Mouse (Mus musculus) midbrain, postnatal 0 days (tissue): ENCODE measurements around the gene Ube2q2. TPM values are rescaled to one million over a fixed set of nuclear protein-coding genes. Genes with fewer than 3 reads are reported as not detected.
"Not testable (repeated sequence)": the region's sequence is repeated elsewhere in the genome, so short reads cannot be mapped to it uniquely, and the experiment has no call there.

Source experiments
- ATAC-seq: fragments of 200-750 bp; cut with Nextera tagmentation; 2 replicates; pipeline ENCODE4 v1.8.0; 2017; ENCODE audit warnings: moderate number of reproducible peaks, mild to moderate bottlenecking, moderate TSS enrichment, moderate library complexity; ENCODE audit not compliant: low FRiP score
- DNase-seq: peaks from one replicate; pipeline ENCODE4 v3.0.0-alpha.2; 2015; ENCODE audit warnings: low spot score
- H3K27ac ChIP-seq: fragments of 300-500 bp; sonication (generic); 2 replicates; pipeline ENCODE4 v1.5.1; 2014; ENCODE audit warnings: low read depth, mild to moderate bottlenecking, low read length, mixed read lengths
- H3K27me3 ChIP-seq: fragments of 300-500 bp; sonication (generic); 2 replicates; pipeline ENCODE4 v1.6.1; 2014; ENCODE audit warnings: low read length, control low read depth, mixed read lengths; ENCODE audit not compliant: insufficient read depth
- H3K36me3 ChIP-seq: fragments of 300-500 bp; sonication (generic); 2 replicates; pipeline ENCODE4 v1.6.1; 2014; ENCODE audit warnings: low read length, control low read depth, mixed read lengths; ENCODE audit not compliant: insufficient read depth
- H3K4me1 ChIP-seq: fragments of 300-500 bp; sonication (generic); 2 replicates; pipeline ENCODE4 v1.6.1; 2014; ENCODE audit warnings: mild to moderate bottlenecking, control low read depth, antibody characterized with exemption, low read length, mixed read lengths; ENCODE audit not compliant: insufficient read depth
- H3K4me2 ChIP-seq: fragments of 300-500 bp; sonication (generic); 2 replicates; pipeline ENCODE4 v1.6.1; 2014; ENCODE audit warnings: low read depth, mild to moderate bottlenecking, low read length, mixed read lengths; ENCODE audit not compliant: poor library complexity, severe bottlenecking
- H3K4me3 ChIP-seq: fragments of 300-500 bp; sonication (generic); 2 replicates; pipeline ENCODE4 v1.5.1; 2014; ENCODE audit warnings: low read depth, mild to moderate bottlenecking, low read length, moderate library complexity
- H3K9ac ChIP-seq: fragments of 300-500 bp; sonication (generic); replicated peaks from 2 replicates; pipeline ENCODE4 v1.6.1; 2014; ENCODE audit warnings: mild to moderate bottlenecking, low read length, moderate library complexity, mixed read lengths; ENCODE audit not compliant: poor library complexity, severe bottlenecking
- H3K9me3 ChIP-seq: fragments of 300-500 bp; sonication (generic); 2 replicates; pipeline ENCODE4 v1.6.1; 2016; ENCODE audit warnings: low read length, control low read depth
- CTCF ChIP-seq: IDR thresholded peaks from 2 replicates; pipeline ENCODE4 v1.5.1; 2016; ENCODE audit warnings: antibody characterized with exemption, mild to moderate bottlenecking
- WGBS: fragments of 180-500 bp; shearing (Covaris S2); extraction: QIAGEN DNeasy Blood & Tissue Kit; methylation state at CpG from one replicate; pipeline ENCODE4 v1.1.7; 2014; 5-methylcytosine and 5-hydroxymethylcytosine counted together
- polyA plus RNA-seq: library from polyadenylated mRNA; unstranded; fragments of >200 nt; fragmentation: Nextera tagmentation; extraction: Ambion mirVana; gene quantifications from 2 replicates; pipeline ENCODE4 v1.2.1, GENCODE M21; 2015
- total RNA-seq: library from RNA; depleted of rRNA; stranded (reverse); fragments of >200 nt; gene quantifications from 2 replicates; pipeline ENCODE4 v1.2.3, GENCODE M21; 2014; rRNA removed

The Ube2q2 gene
- 28.1 and 36.3 TPM in 2 replicates for total RNA-seq
- 33.5 and 34.5 TPM in 2 replicates for polyA plus RNA-seq

- WGBS, result 2% methylated on average over 56 of the region's 81 CpGs
- Histone ChIP-seq H3K27ac (peak within 1 kb of the TSS; percentile 78), H3K27me3 (no peaks in the 10 kb centered on the region), H3K36me3 (no peaks in the 10 kb centered on the region), H3K4me2 (peak within 1 kb of the TSS; percentile 96), H3K9me3 (no peaks in the 10 kb centered on the region), H3K4me3 (peak within 1 kb of the TSS; percentile 95), H3K9ac (peak within 1 kb of the TSS; percentile 88), H3K4me1 (peaks cover 5% of the 10 kb centered on the region)
- DNase-seq, result peak; percentile 84
- no peak; the same call in 1 of the 2 replicates for TF ChIP-seq CTCF
- peak; percentile 85 for ATAC-seq
Observed at GRCm38 (mm10) chr9:55148854-55149498, at the start of gene Ube2q2. Gene Ube2q2, plus strand, starts transcription at chr9:55148854.

- Histone ChIP-seq H3K4me1 (no peaks in the 10 kb centered on the region), H3K9me3 (no peaks in the 10 kb centered on the region), H3K27ac (no peak overlapping the region), H3K9ac (no peak overlapping the region), H3K36me3 (no peaks in the 10 kb centered on the region), H3K27me3 (no peaks in the 10 kb centered on the region), H3K4me2 (no peak overlapping the region), H3K4me3 (no peak overlapping the region)
- TF ChIP-seq CTCF, result no peak
- DNase-seq (no peak), ATAC-seq (no peak)
- WGBS, result 51% methylated on average over 3 of the region's 3 CpGs
Observed at GRCm38 (mm10) chr9:55101117-55101516, 47.5 kb upstream of the Ube2q2 start.

GRCm38 (mm10) chr9:55102186-55102835, 46.3 kb upstream of the Ube2q2 start:
- Histone ChIP-seq H3K4me3 (no peak overlapping the region), H3K27me3 (no peaks in the 10 kb centered on the region), H3K9ac (no peak overlapping the region), H3K27ac (no peak overlapping the region), H3K9me3 (no peaks in the 10 kb centered on the region), H3K4me1 (no peaks in the 10 kb centered on the region), H3K4me2 (no peak overlapping the region), H3K36me3 (no peaks in the 10 kb centered on the region)
- ATAC-seq, result no peak
- DNase-seq, result no peak
- 92% methylated on average over 8 of the region's 8 CpGs for WGBS
- TF ChIP-seq CTCF, result no peak

DNA sequence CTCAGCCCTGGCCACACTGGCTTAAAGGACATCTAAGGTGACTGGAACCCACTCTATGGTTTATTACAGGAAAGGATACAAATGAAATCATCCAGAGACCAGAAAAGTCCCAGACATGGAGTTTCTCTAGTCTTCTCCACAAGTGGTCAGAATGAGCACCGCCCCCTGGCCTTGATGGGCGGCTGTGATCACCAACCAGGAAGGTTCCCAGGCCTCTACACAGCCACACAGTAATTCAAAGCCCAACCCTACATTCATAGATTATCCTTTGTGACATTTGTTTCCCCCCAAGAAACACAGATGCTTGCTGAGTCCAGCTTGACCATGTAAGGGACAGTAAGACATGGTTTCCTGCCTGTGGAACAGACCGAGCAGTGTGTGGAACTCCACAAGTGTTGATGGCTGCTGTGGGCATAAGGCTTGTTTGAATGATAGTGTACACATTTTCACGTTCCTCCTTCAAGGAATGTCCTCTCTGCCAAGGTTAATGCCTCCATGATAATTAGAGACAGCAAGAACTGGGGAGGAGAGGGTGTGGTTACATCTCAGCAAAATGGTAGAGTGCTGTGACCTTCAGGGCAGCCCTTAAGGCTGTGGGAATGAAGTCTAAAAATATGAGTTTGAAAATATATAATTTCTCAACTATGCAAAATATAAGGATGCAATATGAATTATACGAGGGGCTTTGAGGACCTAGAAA, 45.6 kb upstream of the Ube2q2 start:
- Histone ChIP-seq H3K4me3 (no peak overlapping the region), H3K9ac (no peak overlapping the region), H3K36me3 (no peaks in the 10 kb centered on the region), H3K27me3 (no peaks in the 10 kb centered on the region), H3K9me3 (no peaks in the 10 kb centered on the region), H3K27ac (no peak overlapping the region), H3K4me2 (no peak overlapping the region), H3K4me1 (no peaks in the 10 kb centered on the region)
- ATAC-seq (no peak), DNase-seq (no peak)
- WGBS, result 96% methylated on average over 5 of the region's 5 CpGs
- no peak for TF ChIP-seq CTCF

- no peaks in the 10 kb centered on the region for H3K9me3 ChIP-seq
- H3K4me2 ChIP-seq, result peak overlapping the region; percentile 18; the same call in 1 of the 2 replicates
- peak; percentile 84 for ATAC-seq
- no peak overlapping the region for H3K27ac ChIP-seq
- TF ChIP-seq CTCF, result peak; percentile 93
- H3K9ac ChIP-seq, result no peak overlapping the region
- no peak overlapping the region for H3K4me3 ChIP-seq
- 33% methylated on average over 16 of the region's 16 CpGs for WGBS
- H3K27me3 ChIP-seq, result no peaks in the 10 kb centered on the region
- H3K36me3 ChIP-seq, result no peaks in the 10 kb centered on the region
- peak; percentile 94 for DNase-seq
- H3K4me1 ChIP-seq, result no peaks in the 10 kb centered on the region
Observed at GRCm38 (mm10) chr9:55110059-55110834, 38.4 kb upstream of the Ube2q2 start.

- not testable (repeated sequence) for H3K4me2 ChIP-seq, ATAC-seq, H3K36me3 ChIP-seq, H3K9me3 ChIP-seq, H3K27me3 ChIP-seq, H3K4me3 ChIP-seq, H3K27ac ChIP-seq, DNase-seq, H3K4me1 ChIP-seq, H3K9ac ChIP-seq
- WGBS, result 7% methylated on average over 2 of the region's 3 CpGs
Observed at GRCm38 (mm10) chr9:55110835-55111217, 37.8 kb upstream of the Ube2q2 start.
